Mouse (Mus musculus): ENCODE measurements around the gene Gigyf1.

- TF ChIP-seq CTCF (IDR thresholded peaks at IDR 0.05; ENCODE audit: low read depth): no peak
- TF ChIP-seq EP300 (optimal IDR thresholded peaks at IDR 0.05): no peak
Observed at GRCm38 (mm10) chr5:137474351-137474750, 44.0 kb upstream of the Gigyf1 start.
